Mouse (Mus musculus): Measurements from ENCODE around the gene Slc22a6.

- TF ChIP-seq CTCF (IDR thresholded peaks at IDR 0.05; ENCODE audit: low read depth): no peak
- TF ChIP-seq EP300 (optimal IDR thresholded peaks at IDR 0.05): no peak
Measured at GRCm38 (mm10) chr19:8590954-8591353, 26.9 kb upstream of the Slc22a6 start, which contains the start of gene Slc22a8.
